Mouse (Mus musculus) limb, embryonic 15.5 days (tissue): ENCODE results near the gene AI597479. TPM values are rescaled to one million over a fixed set of nuclear protein-coding genes. Genes with fewer than 3 reads are reported as not detected.
"Not testable (repeated sequence)": the region's sequence is repeated elsewhere in the genome, so short reads cannot be mapped to it uniquely, and the experiment has no call there.

Source experiments
- ATAC-seq: fragments of 200-750 bp; cut with Nextera tagmentation; 2 replicates; pipeline ENCODE4 v1.8.0; 2017; ENCODE audit warnings: low read depth, moderate TSS enrichment; ENCODE audit not compliant: insufficient number of reproducible peaks, low FRiP score, low TSS enrichment
- H3K27ac ChIP-seq: fragments of 300-500 bp; sonication (generic); 2 replicates; pipeline ENCODE4 v1.5.1; 2015; ENCODE audit warnings: moderate library complexity, mild to moderate bottlenecking, inconsistent platforms
- H3K27me3 ChIP-seq: fragments of 300-500 bp; sonication (generic); 2 replicates; pipeline ENCODE4 v1.6.1; 2015; ENCODE audit warnings: inconsistent platforms
- H3K36me3 ChIP-seq: fragments of 300-500 bp; sonication (generic); 2 replicates; pipeline ENCODE4 v1.6.1; 2015; ENCODE audit warnings: inconsistent platforms
- H3K4me1 ChIP-seq: fragments of 300-500 bp; sonication (generic); 2 replicates; pipeline ENCODE4 v1.6.1; 2015; ENCODE audit warnings: inconsistent platforms
- H3K4me2 ChIP-seq: fragments of 300-500 bp; sonication (generic); 2 replicates; pipeline ENCODE4 v1.6.1; 2015; ENCODE audit warnings: mild to moderate bottlenecking, inconsistent platforms
- H3K4me3 ChIP-seq: fragments of 300-500 bp; sonication (generic); 2 replicates; pipeline ENCODE4 v1.5.1; 2015; ENCODE audit warnings: mild to moderate bottlenecking, inconsistent platforms
- H3K9ac ChIP-seq: fragments of 300-500 bp; sonication (generic); 2 replicates; pipeline ENCODE4 v1.6.1; 2015; ENCODE audit warnings: inconsistent platforms
- H3K9me3 ChIP-seq: fragments of 300-500 bp; sonication (generic); 2 replicates; pipeline ENCODE4 v1.6.1; 2016; ENCODE audit warnings: inconsistent platforms
- WGBS: fragments of 180-500 bp; shearing (Covaris S2); methylation state at CpG from one replicate; pipeline ENCODE4 v1.1.7; 2015; 5-methylcytosine and 5-hydroxymethylcytosine counted together
- polyA plus RNA-seq: library from polyadenylated mRNA; unstranded; fragments of >200 nt; fragmentation: Nextera tagmentation; extraction: Ambion mirVana; gene quantifications from 2 replicates; pipeline ENCODE4 v1.2.1, GENCODE M21; 2015

Gene AI597479
- polyA plus RNA-seq, 1 experiment from 2014 or later: 29.9 TPM

DNA sequence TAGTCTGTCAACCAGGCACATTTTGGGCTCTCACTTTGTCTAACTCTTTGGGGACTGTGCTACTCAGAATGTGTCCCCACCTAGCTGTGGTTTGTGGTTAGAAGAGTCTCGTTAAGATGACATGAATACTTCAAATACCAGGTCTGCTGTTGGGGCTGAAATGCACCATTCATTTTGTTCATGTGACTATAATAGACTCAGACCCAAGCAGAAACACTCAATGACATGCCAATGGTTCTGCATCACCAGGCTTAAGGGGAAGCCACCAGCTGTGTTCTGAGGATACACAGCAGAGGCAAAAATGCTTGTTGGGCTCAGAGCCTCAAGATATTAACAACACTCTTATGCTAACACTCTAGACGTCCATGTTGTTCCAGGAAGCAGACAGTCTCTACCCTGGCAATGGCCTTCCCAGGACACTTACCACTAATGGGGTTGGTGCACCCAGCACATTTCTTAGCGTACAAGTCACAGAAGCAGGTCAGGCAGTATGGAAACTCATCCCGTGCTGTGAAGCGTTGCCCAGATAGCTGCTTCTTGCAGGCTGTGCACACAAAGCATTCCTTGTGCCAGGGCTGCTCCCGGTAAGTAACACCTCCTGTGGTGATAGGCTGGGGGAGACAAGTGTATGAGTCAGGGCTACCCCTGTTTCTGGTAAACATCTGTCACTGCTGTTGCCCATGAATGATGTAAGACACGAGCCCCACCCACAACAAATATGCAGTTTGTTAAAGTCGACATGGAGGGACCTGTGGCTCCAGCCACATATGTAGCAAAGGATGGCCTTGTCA lies 29.5 kb downstream of the AI597479 start:
- 63% methylated on average over 8 of the region's 8 CpGs for WGBS
- H3K4me3 ChIP-seq: no peak overlapping the region
- no peaks in the 10 kb centered on the region for H3K27me3 ChIP-seq
- H3K36me3 ChIP-seq: peaks cover 20% of the 10 kb centered on the region; the same call in 1 of the 2 replicates
- no peak overlapping the region for H3K27ac ChIP-seq
- H3K4me2 ChIP-seq: no peak overlapping the region
- no peak overlapping the region for H3K9ac ChIP-seq
- peaks cover 3% of the 10 kb centered on the region; the same call in 1 of the 2 replicates for H3K4me1 ChIP-seq
- ATAC-seq: no peak
- H3K9me3 ChIP-seq: no peaks in the 10 kb centered on the region

DNA sequence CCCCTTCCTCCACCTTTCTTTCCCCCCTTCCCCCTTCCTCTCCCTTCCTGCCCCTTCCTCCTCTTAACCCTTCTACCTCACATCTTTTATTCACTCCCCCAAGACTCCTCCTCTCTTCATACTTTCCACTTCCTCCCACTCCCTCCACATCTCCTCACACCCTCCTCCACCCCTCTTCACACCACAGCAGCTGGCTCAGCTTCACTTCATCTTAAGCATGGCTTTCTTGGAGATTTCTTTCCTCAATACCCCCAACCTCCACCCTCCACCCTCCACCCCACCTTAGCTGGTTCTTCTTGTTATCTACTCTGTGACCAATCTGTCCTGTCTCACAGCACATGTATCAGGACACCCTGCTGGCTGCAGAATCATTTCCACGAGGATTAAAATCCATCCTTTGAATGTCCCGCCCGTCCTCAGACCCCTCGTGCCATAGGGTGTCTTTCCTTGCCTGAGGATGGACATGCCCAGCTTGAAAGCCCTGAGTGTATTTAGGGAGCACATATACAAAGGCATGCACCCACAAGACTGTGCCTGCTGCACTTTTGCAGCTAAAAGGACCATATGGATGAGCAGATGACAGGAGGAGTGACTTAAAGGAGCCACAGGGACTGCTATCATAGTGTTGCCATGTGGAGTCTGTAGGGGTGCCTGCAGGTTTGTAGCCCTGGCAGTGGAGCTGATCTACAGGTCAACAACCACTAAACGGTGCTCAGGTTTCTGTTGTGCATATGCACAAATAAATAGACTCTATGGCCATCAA lies 31.9 kb downstream of the AI597479 start:
- ATAC-seq: no peak
- Histone ChIP-seq H3K36me3 (0 out of 2 replicates have a peak, but pooled peaks cover 14% of the 10 kb centered on the region), H3K9me3 (no peaks in the 10 kb centered on the region), H3K27ac (no peak overlapping the region), H3K27me3 (no peaks in the 10 kb centered on the region), H3K4me2 (no peak overlapping the region), H3K9ac (no peak overlapping the region), H3K4me3 (no peak overlapping the region), H3K4me1 (peaks cover 3% of the 10 kb centered on the region; the same call in 1 of the 2 replicates)
- WGBS: 75% methylated on average over 5 of the region's 5 CpGs

DNA sequence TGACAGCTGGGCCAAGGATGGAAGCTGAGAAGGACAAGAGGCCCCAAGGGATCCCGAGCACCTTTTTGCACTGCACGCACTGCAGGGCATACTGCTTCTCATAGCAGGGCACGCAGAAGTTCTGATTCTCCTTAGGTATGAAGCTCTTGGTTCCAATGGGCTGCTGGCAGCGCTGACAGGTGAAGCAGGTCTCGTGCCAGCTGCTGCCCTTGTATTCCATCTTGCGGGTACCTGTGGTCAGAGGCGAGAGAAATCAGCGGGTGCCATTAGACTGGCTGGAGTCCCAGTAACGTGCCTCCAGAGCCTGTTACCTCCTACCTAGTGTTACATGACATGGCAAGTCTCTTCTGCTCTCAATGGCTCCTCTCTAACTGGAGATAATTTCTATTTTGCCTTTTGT lies 33.1 kb downstream of the AI597479 start:
- H3K4me2 ChIP-seq: no peak overlapping the region
- H3K9ac ChIP-seq: no peak overlapping the region
- H3K27ac ChIP-seq: no peak overlapping the region
- H3K36me3 ChIP-seq: 0 out of 2 replicates have a peak, but pooled peaks cover 16% of the 10 kb centered on the region
- H3K4me3 ChIP-seq: no peak overlapping the region
- WGBS: 92% methylated on average over 9 of the region's 9 CpGs
- H3K27me3 ChIP-seq: no peaks in the 10 kb centered on the region
- no peak for ATAC-seq
- peaks cover 3% of the 10 kb centered on the region; the same call in 1 of the 2 replicates for H3K4me1 ChIP-seq
- no peaks in the 10 kb centered on the region for H3K9me3 ChIP-seq

DNA sequence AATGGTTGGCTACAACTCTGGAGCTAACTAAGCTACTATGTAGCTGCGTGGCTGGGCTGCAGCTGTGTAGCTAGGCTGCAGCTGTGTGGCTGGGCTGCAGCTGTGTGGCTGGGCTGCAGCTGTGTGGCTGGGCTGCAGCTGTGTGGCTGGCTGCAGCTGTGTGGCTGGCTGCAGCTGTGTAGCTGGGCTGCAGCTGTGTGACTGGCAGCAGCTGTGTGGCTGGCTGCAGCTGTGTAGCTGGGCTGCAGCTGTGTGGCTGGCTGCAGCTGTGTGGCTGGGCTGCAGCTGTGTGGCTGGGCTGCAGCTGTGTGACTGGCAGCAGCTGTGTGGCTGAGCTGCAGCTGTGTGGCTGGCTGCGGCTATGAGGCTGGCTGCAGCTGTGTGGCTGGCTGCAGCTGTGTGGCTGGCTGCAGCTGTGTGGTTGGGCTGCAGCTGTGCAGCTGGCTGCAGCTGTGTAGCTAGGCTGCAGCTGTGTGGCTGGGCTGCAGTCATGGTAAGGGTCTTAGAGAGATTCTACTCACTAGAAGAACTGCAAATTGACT lies 38.0 kb downstream of the AI597479 start:
- not testable (repeated sequence) for H3K27ac ChIP-seq, ATAC-seq, H3K4me2 ChIP-seq, H3K4me3 ChIP-seq, H3K36me3 ChIP-seq, H3K27me3 ChIP-seq, H3K4me1 ChIP-seq, H3K9ac ChIP-seq, H3K9me3 ChIP-seq
- WGBS: 74% methylated on average over 2 of the region's 2 CpGs

DNA sequence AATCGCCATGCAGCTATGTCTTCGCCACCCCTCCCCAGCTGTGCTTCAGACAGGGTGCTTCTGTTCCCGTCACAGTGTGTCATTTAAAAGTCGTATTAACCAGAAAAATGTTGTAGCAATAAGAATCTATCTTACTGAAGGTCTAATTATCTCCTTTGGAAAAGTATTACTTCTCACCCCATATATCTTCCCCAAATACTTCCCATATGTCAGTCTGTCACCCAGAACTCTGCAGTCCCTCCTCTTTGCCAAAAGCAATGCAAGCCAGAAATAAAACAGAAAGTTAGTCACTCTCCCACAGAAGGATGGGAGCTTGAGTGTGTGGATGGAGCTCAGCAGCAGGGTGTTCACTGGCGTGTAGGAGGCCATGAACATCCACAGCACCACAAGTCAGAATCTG lies 38.8 kb downstream of the AI597479 start:
- 59% methylated on average over 5 of the region's 5 CpGs for WGBS
- Histone ChIP-seq H3K36me3 (0 out of 2 replicates have a peak, but pooled peaks cover 6% of the 10 kb centered on the region), H3K27ac (no peak overlapping the region), H3K4me3 (no peak overlapping the region), H3K27me3 (no peaks in the 10 kb centered on the region), H3K4me2 (no peak overlapping the region), H3K4me1 (no peaks in the 10 kb centered on the region), H3K9ac (no peak overlapping the region), H3K9me3 (no peaks in the 10 kb centered on the region)
- ATAC-seq: no peak

DNA sequence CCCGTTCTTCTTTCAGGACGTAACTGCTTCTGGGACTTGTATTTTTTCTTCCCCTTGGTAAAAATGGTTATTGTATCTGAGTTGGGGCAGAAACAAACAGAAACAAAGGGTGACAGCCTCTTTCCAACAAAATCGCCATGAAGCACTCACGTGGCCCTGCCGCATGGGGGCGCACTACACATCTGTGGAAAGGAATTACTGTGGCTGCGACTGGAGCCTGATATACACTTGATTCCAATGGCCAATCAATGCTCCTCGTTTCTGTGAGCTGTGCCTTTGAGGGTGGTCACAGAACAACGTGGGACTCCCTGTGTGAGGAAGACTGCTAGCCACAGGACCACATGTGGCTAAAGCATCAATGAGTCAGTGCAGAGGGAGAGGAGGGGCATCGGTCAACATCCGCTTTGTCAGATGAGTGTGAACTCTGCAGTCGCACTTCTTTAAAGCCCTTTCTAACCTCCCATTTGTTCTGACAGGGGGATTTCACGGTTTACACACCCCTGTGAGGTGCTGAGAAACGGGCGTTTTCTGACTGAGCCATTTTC lies 39.8 kb downstream of the AI597479 start:
- 69% methylated on average over 15 of the region's 15 CpGs for WGBS
- ATAC-seq: no peak

DNA sequence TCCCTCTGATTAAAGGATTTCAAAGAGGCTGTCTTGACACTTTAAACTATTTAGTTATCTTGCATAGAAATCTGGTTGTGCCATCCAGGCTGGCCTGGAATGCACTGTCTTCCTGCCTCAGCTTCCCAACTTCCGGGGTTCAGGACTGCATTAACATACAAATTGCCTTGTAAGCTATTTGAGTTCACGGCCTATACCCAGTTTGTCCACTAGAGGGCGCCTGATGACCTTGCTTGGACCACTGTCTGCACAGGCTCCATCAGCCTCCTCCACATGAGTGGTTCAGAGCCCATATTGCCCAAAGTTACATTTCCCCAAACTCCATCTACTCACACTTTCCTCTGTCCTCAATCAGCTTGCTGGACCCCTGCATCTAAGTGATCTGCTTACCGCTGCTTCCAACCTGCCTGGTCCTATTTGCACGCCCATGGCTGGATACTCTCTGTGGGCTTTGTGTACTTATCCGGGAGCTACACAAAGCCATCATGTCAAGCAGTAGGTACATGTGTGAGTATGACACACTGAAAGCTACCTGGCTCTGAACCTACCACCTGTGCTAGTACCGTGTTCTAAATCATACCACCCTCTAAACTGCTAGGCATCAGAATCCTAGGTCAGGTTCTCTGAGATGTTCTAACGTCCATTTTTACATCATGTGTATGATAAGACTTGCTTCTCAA lies 41.2 kb downstream of the AI597479 start:
- no peak overlapping the region for H3K4me2 ChIP-seq
- no peak overlapping the region for H3K9ac ChIP-seq
- 0 out of 2 replicates have a peak, but pooled peaks cover 4% of the 10 kb centered on the region for H3K36me3 ChIP-seq
- no peak for ATAC-seq
- 55% methylated on average over 8 of the region's 8 CpGs for WGBS
- no peak overlapping the region for H3K27ac ChIP-seq
- H3K4me3 ChIP-seq: no peak overlapping the region
- H3K9me3 ChIP-seq: no peaks in the 10 kb centered on the region
- H3K4me1 ChIP-seq: no peaks in the 10 kb centered on the region
- no peaks in the 10 kb centered on the region for H3K27me3 ChIP-seq

More for the DNA sequence above, 39.8 kb downstream of the AI597479 start:
- Histone ChIP-seq H3K27me3 (no peaks in the 10 kb centered on the region), H3K36me3 (0 out of 2 replicates have a peak, but pooled peaks cover 6% of the 10 kb centered on the region), H3K9me3 (no peaks in the 10 kb centered on the region), H3K27ac (no peak overlapping the region), H3K4me3 (no peak overlapping the region), H3K9ac (no peak overlapping the region), H3K4me2 (no peak overlapping the region), H3K4me1 (no peaks in the 10 kb centered on the region)

DNA sequence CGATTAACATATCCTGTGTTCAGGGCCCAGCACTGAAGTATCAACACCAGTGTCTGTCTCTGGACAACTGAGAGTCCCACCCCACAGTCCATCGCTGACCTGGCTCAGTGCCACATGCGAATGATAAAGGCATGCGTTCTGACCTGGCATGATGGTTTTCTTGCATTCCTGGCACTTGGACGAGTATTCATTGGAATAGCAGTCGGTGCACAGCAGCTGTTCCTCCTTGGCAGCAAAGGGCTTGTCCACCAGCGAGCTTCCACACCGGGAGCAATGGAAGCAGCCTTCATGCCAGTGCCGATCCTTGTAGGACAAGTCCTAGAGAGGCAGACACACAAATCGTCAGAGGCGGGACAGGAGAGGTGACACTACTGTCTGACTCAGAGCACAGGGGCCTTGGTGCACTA lies 43.0 kb downstream of the AI597479 start:
- peak; percentile 67; the same call in 1 of the 2 replicates for ATAC-seq
- 62% methylated on average over 11 of the region's 11 CpGs for WGBS

DNA sequence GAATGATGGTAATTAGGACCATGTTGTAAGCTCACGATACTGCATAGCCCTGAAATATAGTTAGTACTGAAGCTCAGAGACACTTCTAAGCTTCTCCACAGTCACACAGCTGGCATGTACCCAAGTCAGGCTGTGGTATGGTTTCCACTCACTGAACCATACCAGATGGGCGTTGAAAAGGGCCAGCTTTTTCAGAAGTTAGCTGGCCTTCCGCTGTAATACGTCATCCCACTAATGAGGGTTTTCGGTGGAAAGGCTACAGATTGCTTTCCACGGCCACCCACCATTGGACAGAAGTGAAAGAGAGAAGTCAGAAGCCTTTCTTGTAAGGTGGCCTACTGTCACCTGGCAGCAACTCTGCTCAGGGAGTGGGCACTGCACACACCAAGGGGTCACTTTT lies 44.3 kb downstream of the AI597479 start:
- Histone ChIP-seq H3K9ac (no peak overlapping the region), H3K36me3 (no peaks in the 10 kb centered on the region), H3K4me3 (no peak overlapping the region), H3K9me3 (no peaks in the 10 kb centered on the region), H3K4me1 (no peaks in the 10 kb centered on the region), H3K27ac (no peak overlapping the region), H3K27me3 (no peaks in the 10 kb centered on the region), H3K4me2 (no peak overlapping the region)
- 67% methylated on average over 6 of the region's 6 CpGs for WGBS
- no peak for ATAC-seq

More for the DNA sequence above, 43.0 kb downstream of the AI597479 start:
- H3K9me3 ChIP-seq: no peaks in the 10 kb centered on the region
- H3K27ac ChIP-seq: no peak overlapping the region
- H3K36me3 ChIP-seq: 0 out of 2 replicates have a peak, but pooled peaks cover 3% of the 10 kb centered on the region
- H3K4me3 ChIP-seq: no peak overlapping the region
- H3K9ac ChIP-seq: no peak overlapping the region
- H3K4me1 ChIP-seq: no peaks in the 10 kb centered on the region
- H3K27me3 ChIP-seq: no peaks in the 10 kb centered on the region
- H3K4me2 ChIP-seq: no peak overlapping the region

DNA sequence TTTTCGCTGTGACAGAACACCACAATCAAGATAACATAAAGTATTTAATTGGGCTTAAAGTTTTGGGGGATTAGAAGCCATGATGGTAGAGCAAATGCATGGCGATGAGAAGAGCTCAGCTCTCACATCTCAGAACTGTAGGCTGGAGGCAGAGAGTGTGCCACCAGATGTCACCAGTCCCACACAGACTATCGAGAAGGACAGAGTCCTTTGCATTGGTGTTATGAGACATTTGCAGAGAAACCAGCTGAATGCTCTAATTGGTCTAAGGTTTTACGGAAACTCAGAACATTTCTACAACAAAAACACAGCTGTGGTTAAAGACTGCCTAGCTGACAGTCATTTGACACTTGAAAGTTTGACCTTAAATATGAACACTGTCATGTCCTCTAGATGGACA lies 44.8 kb downstream of the AI597479 start:
- H3K4me3 ChIP-seq: no peak overlapping the region
- no peak overlapping the region for H3K9ac ChIP-seq
- no peaks in the 10 kb centered on the region for H3K36me3 ChIP-seq
- no peak overlapping the region for H3K4me2 ChIP-seq
- ATAC-seq: no peak
- no peaks in the 10 kb centered on the region for H3K4me1 ChIP-seq
- WGBS: 77% methylated on average over 4 of the region's 4 CpGs
- no peaks in the 10 kb centered on the region for H3K9me3 ChIP-seq
- H3K27ac ChIP-seq: no peak overlapping the region
- H3K27me3 ChIP-seq: no peaks in the 10 kb centered on the region

DNA sequence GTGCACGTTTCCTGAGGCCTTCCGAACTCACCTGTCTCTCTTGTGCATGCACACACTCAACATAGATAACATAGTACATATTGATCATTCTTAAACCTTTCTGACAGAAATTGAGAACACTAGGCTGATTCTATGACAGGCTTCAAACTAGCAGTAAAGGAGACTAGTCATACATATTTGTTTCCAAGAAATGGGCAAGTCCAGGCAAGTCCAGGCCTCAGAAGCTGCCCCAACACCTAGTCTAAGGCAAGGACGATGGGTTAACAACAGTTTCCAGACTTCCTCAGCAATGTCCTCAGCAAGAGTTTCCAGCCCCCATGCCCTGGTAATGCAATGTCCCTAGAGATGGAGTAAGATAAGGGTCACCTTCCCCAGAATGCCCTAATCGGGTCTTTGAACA lies 45.3 kb downstream of the AI597479 start:
- no peaks in the 10 kb centered on the region for H3K27me3 ChIP-seq
- no peak overlapping the region for H3K4me3 ChIP-seq
- H3K4me1 ChIP-seq: no peaks in the 10 kb centered on the region
- WGBS: 91% methylated on average over 4 of the region's 4 CpGs
- H3K9ac ChIP-seq: no peak overlapping the region
- no peak overlapping the region for H3K4me2 ChIP-seq
- no peak for ATAC-seq
- no peaks in the 10 kb centered on the region for H3K9me3 ChIP-seq
- H3K27ac ChIP-seq: no peak overlapping the region
- no peaks in the 10 kb centered on the region for H3K36me3 ChIP-seq
